Mouse (Mus musculus): ENCODE measurements around the gene Lmntd1.

Gene Lmntd1

GRCm38 (mm10) chr6:145382586-145383380 lies 231.3 kb downstream of the Lmntd1 start:
- in situ Hi-C loops (cut with MboI, MseI): loop anchor here (10.0 kb wide), 1 partner anchor 322 kb away; no protein-coding TSS in a partner anchor

DNA sequence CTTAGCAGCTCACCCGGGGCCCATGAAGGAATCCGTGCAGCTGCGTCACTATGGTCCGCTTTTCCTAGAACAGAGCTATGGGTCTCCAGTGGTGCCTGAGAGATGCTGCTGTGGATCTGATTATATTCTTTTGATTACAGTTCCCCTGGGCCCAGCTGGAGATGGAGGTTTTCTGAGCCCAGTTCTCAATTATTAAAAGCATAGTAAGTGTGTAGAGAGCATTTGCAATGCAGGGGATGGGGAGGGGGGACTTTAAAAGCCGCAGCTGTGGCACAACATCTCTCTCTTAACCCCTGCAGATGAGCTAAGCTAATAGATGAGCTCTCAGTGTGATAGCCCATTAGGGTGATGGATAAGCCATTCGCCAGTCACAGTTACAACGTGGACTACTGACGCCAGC lies 233.2 kb downstream of the Lmntd1 start:
- in situ Hi-C loops (cut with MboI, MseI): loop anchor here (10.0 kb wide), 1 partner anchor 324 kb away; no protein-coding TSS in a partner anchor

- in situ Hi-C loops (cut with MboI, MseI): loop anchor here (10.0 kb wide), 1 partner anchor 794 kb away; no protein-coding TSS in a partner anchor
Measured at GRCm38 (mm10) chr6:145379175-145379574, 234.9 kb downstream of the Lmntd1 start.

GRCm38 (mm10) chr6:145378689-145379088 lies 235.4 kb downstream of the Lmntd1 start:
- in situ Hi-C loops (cut with MboI, MseI): loop anchor here (10.0 kb wide), 1 partner anchor 794 kb away; no protein-coding TSS in a partner anchor

- in situ Hi-C loops (cut with MboI, MseI): loop anchor here (10.0 kb wide), 1 partner anchor 790 kb away; no protein-coding TSS in a partner anchor
Measured at GRCm38 (mm10) chr6:145374372-145374771, 239.7 kb downstream of the Lmntd1 start.

GRCm38 (mm10) chr6:145373712-145374221 lies 240.4 kb downstream of the Lmntd1 start:
- in situ Hi-C loops (cut with MboI, MseI): loop anchor here (10.0 kb wide), 1 partner anchor 789 kb away; no protein-coding TSS in a partner anchor

- in situ Hi-C loops (cut with MboI, MseI): loop anchor here (10.0 kb wide), 1 partner anchor 787 kb away; no protein-coding TSS in a partner anchor
Measured at GRCm38 (mm10) chr6:145372066-145372465, 242.1 kb downstream of the Lmntd1 start.

GRCm38 (mm10) chr6:145371586-145371985 lies 242.5 kb downstream of the Lmntd1 start:
- in situ Hi-C loops (cut with MboI, MseI): loop anchor here (10.0 kb wide), 1 partner anchor 787 kb away; no protein-coding TSS in a partner anchor

DNA sequence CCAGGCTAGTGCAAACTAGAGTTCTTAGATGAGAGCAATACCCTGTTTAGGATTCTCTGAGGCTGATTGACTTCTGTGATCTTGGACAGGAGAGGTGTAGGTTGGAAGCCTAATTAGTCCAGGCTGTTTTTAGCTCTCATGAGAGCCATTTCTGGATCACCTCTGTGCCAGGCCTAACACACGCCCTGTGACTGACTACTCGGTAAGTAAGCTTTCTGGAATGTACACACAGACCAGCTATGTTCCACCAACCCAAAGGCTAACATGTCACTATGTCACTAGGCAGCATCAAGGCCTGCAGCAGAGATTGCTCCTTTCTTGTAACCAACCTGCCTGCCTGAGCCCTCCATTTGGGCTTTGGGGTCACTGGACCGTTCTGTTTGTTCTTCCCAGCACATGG lies 243.8 kb downstream of the Lmntd1 start:
- in situ Hi-C loops (cut with MboI, MseI): loop anchor here (10.0 kb wide), 1 partner anchor 786 kb away; no protein-coding TSS in a partner anchor

DNA sequence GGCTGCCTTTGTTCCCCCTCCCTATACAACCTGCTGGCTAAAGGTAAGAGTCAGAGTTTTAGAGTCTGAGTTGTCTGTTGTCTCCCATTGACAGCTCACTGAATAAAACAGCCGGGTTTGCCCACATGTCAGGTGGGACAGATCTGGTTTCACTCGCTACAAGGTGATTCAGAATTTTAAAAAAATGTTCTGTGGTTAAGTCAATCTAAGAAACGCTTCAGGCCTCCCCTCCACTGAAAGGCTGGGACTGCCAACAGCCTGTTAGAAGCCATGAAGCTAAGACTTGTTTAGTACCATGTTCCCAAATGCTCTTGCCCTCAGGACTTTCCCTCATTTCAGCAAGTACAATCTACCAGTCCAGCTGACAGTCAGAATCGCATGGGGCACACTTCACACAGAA lies 244.8 kb downstream of the Lmntd1 start:
- in situ Hi-C loops (cut with MboI, MseI): loop anchor here (5.0 kb wide), 1 partner anchor 633 kb away; no protein-coding TSS in a partner anchor

- in situ Hi-C loops (cut with MboI, MseI): loop anchor here (5.0 kb wide), 1 partner anchor 636 kb away; no protein-coding TSS in a partner anchor
Measured at GRCm38 (mm10) chr6:145366488-145366887, 247.6 kb downstream of the Lmntd1 start.

DNA sequence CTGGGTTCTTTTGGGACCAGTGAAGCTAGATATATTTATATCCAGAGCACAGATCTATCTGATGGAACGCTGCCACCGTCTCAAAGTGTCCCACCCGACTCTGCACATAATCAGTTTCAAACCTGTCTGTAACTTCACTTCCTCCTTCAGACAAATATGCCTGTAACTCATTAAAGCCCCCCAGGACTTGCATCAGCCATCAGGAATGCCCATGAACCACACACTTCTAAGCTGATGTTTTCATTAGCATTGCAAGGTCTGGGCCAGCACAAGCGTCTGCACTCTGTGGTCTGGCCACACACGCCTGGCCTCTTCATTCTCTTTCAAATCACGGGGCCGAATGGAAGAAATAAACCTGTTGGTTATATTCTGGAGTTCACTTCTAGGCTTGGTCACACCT lies 250.4 kb downstream of the Lmntd1 start:
- in situ Hi-C loops (cut with MboI, MseI): loop anchor here (5.0 kb wide), 1 partner anchor 54 kb away; no protein-coding TSS in a partner anchor

GRCm38 (mm10) chr6:145361109-145361694 lies 252.9 kb downstream of the Lmntd1 start:
- in situ Hi-C loops (cut with MboI, MseI): loop anchor here (5.0 kb wide), 1 partner anchor 56 kb away; no protein-coding TSS in a partner anchor

DNA sequence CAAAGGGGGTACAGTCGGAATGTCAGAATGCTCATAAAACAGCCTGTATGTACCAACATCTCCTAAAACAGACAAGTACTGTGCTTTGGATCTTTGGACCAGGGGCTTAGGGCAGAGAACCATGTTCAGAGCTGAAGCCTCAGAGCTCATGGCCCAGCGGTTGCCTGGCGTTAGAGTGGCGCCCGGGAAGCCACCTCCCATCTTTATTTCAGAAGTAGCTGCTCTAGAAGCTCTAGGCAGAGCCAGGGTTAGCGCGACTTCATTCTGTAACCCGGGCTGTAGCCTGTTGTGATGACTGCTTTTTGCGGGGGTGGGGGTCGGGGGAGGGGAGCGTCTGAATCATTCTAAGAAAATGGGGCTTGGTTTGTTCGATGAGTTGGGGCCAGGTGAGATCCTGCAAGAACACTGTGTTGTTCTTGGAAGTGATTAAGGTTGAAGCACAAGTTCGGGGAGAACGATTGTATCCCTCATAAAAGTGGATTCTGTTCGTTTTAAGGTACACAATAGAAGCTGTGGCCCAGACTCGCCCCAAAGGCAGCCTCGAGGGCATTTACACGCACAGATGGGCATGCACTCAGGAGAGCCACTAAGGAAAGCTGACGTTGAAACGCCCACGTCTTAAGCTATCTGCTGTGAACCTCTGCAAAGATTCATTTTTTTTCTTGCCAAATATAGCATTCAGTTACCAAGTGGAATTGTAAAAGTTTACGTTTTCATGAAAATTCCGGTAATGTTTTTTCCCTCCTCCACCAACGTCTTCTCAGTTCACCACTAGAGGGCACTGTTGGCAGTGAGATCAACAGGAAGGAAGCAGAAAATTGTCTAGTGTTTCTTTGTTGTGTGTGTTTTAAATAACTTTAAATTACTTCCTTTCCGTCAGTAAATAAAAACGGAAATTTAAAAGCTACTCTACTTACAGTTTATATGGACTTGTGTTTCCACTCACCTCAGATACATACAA lies 254.4 kb downstream of the Lmntd1 start:
- in situ Hi-C loops (cut with MboI, MseI): loop anchor here (5.0 kb wide), 1 partner anchor 58 kb away; no protein-coding TSS in a partner anchor

DNA sequence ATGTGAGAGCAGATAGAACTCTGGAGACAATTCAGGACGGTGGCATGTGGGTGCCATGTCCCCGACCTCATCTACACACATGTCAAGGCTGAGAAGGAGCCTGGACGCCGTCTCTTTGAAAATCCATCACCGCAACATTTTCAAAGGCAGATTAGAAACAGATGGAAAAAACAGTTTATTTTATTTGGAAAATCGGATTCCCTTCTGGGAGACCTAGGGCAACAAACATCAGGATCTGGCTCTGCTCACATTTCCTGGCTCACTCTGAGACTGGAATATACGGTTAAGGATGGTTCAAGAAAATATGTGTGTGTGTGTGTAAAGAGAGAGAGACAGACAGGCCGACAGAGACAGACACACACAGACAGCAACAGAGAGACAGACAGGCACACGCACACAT lies 256.1 kb downstream of the Lmntd1 start:
- in situ Hi-C loops (cut with MboI, MseI): no loop called here

DNA sequence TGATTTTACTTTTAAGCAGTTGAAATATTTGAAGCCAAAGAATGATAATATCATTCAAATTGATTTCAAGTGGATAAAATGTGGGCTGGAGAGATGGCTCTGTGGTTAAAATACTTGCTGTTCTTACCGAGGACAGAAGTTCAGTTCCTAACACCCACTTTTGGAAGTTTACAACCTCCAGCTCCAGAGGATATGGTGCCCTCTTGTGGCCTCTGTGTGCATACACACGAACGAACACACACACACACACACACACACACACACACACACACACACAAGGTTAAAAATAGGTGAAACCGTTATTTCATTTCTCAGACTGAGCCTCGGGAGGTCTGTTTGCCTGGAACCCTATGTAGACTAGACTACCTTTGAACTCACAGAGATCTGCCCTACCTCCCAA lies 260.3 kb downstream of the Lmntd1 start:
- in situ Hi-C loops (cut with MboI, MseI): no loop called here

GRCm38 (mm10) chr6:145352705-145353104 lies 261.4 kb downstream of the Lmntd1 start:
- in situ Hi-C loops (cut with MboI, MseI): no loop called here

DNA sequence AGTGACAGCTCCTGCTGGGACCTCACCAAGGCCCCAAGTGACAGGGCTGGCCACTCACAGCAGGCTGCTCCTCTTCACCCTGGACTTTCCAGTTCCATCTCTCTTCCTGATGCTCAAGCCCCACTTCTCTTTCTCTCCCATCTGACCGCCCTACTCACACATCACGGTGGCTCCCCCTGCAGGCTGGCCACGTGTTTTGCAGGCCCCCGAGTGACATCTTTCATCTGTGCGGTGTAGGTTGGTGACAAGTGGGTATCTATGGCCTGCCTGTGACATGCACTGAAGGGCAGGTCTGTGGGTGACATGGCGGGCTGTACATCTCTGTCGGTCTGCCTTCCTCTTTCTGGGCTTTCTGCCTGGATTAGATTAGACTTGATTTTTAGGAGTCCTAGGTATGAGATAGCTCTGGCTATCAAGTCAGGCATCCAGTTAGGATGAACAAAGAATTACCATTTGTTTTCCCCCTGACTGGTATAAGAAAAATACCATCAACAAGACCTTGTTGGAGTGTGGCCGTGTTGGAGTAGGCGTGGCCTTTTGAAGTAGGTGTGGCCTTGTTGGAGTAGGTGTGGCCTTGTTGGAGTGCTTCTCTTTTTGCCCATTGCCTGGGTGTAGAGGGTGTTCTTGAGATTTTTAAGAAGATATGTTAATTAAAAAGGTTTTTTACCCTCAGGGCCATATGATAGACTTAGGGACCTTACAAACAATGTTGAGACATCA lies 265.8 kb downstream of the Lmntd1 start:
- in situ Hi-C loops (cut with MboI, MseI): loop anchor here (10.0 kb wide), 1 partner anchor 134 kb away; the partner anchor contains the start of genes Casc1 and Etfrf1

GRCm38 (mm10) chr6:145347641-145348040 lies 266.5 kb downstream of the Lmntd1 start:
- in situ Hi-C loops (cut with MboI, MseI): loop anchor here (10.0 kb wide), 1 partner anchor 133 kb away; the partner anchor contains the start of genes Casc1 and Etfrf1
